Mouse (Mus musculus): ENCODE data around the gene Ppp1r15a. TPM values are rescaled to one million over a fixed set of nuclear protein-coding genes. Genes with fewer than 3 reads are reported as not detected.
"Not testable (repeated sequence)": the region's sequence is repeated elsewhere in the genome, so short reads cannot be mapped to it uniquely, and the experiment has no call there.

Gene Ppp1r15a
- polyA plus RNA-seq, 1 experiment from 2014 or later = 29.6 TPM

DNA sequence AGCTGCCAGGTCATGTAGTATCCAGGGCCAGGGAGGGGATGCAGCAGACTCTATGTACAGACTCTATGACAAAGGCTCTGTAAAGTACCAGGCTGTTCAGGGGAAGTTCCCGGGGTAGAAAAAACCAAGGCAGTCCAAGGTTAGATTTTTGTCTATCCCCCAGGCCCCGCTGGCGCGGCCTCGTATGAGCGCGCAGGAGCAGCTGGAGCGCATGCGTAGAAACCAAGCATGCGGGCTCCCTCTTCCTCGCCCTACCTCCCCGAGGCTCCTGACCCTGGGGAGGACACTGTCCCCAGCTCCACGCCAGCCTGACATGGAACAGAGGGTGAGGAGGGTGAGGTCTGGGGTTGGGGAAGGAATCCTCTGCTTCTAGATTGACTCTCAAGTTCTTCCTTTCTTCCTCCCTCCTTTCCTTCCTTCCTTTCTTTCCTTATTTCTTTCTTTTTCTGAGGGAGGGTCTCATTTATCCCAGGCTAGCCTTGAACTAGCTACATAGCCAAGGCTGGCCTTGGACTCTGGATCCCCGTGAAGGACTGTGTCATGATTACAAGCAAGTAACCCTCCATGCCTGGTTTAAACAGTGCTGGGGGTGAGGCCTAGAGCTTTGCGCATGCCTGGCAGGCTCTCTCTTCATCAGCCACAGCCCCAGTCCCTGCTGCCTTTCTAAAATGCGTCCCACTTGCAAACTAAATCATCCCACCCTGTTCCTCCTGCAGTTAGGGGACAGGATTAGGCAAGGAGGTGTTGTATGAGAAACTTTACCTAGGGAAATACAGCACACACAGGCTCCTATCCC is 23.8 kb upstream of the Ppp1r15a start:
- Histone ChIP-seq H3K27ac (replicated peaks) (no peak overlapping the region), H3K4me1 (no peaks in the 10 kb centered on the region), H3K4me2 (replicated peaks) (no peak overlapping the region), H3K36me3 (no peaks in the 10 kb centered on the region), H3K27me3 (no peaks in the 10 kb centered on the region), H3K9me3 (replicated peaks) (no peaks in the 10 kb centered on the region), H3K9ac (no peak overlapping the region), H3K4me3 (replicated peaks) (no peak overlapping the region)
- WGBS = 87% methylated on average over 16 of the region's 16 CpGs
- ATAC-seq (ENCODE audit: insufficient number of reproducible peaks, low FRiP score, low TSS enrichment, low read depth) = no peak

DNA sequence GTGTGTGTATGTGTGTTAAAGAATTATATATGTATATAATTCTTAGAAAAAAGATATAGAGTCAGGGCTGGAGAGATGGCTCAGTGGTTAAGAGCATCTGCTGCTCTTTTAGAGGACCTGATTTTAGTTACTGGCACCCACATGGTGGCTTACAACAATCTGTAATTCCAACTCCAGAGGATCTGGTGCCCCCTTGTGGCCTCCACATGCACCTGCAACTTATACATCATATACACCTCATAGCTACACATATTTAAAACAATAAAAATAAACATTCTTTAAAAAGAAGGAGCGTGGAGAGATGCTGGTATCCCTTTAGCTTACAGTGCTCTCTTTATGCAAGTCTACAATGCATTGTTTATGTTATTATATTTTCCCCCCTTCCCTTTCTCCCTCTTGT is 18.5 kb upstream of the Ppp1r15a start:
- 80% methylated on average over 1 of the region's 1 CpGs for WGBS
- no peak overlapping the region for H3K27ac ChIP-seq (replicated peaks)
- ATAC-seq (ENCODE audit: insufficient number of reproducible peaks, low FRiP score, low TSS enrichment, low read depth) = no peak
- no peaks in the 10 kb centered on the region for H3K4me1 ChIP-seq
- no peak overlapping the region for H3K4me3 ChIP-seq (replicated peaks)
- no peak overlapping the region for H3K4me2 ChIP-seq (replicated peaks)
- no peaks in the 10 kb centered on the region for H3K9me3 ChIP-seq (replicated peaks)
- no peaks in the 10 kb centered on the region for H3K36me3 ChIP-seq
- no peak overlapping the region for H3K9ac ChIP-seq
- H3K27me3 ChIP-seq = no peaks in the 10 kb centered on the region

GRCm38 (mm10) chr7:45540213-45540612 is 14.1 kb upstream of the Ppp1r15a start:
- Histone ChIP-seq H3K4me2 (replicated peaks) (no peak overlapping the region), H3K27ac (replicated peaks) (no peak overlapping the region), H3K9ac (no peak overlapping the region), H3K9me3 (replicated peaks) (no peaks in the 10 kb centered on the region), H3K4me1 (peaks cover 8% of the 10 kb centered on the region), H3K27me3 (no peaks in the 10 kb centered on the region), H3K36me3 (no peaks in the 10 kb centered on the region), H3K4me3 (replicated peaks) (no peak overlapping the region)
- ATAC-seq (ENCODE audit: insufficient number of reproducible peaks, low FRiP score, low TSS enrichment, low read depth) = no peak
- WGBS = 59% methylated on average over 2 of the region's 2 CpGs

- Histone ChIP-seq H3K9me3 (replicated peaks) (no peaks in the 10 kb centered on the region), H3K4me2 (replicated peaks) (no peak overlapping the region), H3K27me3 (no peaks in the 10 kb centered on the region), H3K4me3 (replicated peaks) (no peak overlapping the region), H3K27ac (replicated peaks) (no peak overlapping the region), H3K36me3 (no peaks in the 10 kb centered on the region), H3K4me1 (peaks cover 8% of the 10 kb centered on the region), H3K9ac (no peak overlapping the region)
- WGBS = 79% methylated on average over 3 of the region's 3 CpGs
- no peak for ATAC-seq (ENCODE audit: insufficient number of reproducible peaks, low FRiP score, low TSS enrichment, low read depth)
These were observed 13.0 kb upstream of the Ppp1r15a start for GRCm38 (mm10) chr7:45539095-45539494.

DNA sequence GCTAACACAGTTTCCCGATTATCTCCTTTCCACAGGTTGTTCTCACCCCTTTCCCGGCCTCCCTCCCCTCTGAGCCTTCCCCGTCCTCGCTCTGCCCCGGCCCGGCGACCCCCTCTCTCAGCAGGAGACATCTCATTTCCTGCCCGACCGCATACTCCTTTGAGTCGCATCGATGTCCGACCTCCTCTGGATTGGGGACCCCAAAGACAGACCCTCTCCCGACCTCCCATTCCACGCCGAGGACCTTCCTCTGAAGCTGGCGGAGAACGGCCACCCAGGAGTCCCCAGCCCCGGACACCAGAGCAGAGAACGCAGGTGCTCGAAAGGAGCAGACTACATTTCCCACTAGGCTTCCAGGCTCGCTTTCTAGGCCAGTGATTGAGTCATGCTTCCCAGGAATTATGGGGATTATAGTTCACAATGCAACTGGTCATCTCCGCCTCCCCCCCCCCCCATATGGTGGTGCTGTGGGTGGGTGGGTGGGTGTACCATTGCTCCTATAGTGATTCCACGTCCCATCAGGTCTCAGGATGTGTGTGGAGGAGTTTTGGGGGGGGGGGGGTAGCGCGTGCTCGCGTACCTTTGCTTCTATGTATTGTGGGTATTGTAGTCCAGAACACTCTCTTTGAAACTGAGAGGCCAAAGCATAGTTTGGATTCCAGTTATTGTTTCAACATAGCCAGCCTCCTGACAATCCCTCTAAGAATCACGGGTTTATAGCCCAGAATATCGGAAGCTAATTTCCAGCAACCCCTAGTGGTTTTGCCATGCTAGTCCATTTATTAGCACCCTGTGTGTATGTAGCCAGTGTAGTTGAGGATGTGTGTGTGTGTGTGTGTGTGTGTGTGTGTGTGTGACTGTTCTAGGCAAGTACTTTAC is 12.3 kb upstream of the Ppp1r15a start:
- 4% methylated on average over 29 of the region's 29 CpGs for WGBS
- Histone ChIP-seq H3K27me3 (no peaks in the 10 kb centered on the region), H3K27ac (replicated peaks) (no peak overlapping the region), H3K9me3 (replicated peaks) (no peaks in the 10 kb centered on the region), H3K4me2 (replicated peaks) (peak overlapping the region; percentile 92), H3K4me3 (replicated peaks) (peak overlapping the region; percentile 50), H3K9ac (0 out of 2 replicates have a peak overlapping the region, but pooled peaks have one; percentile 23), H3K4me1 (peaks cover 8% of the 10 kb centered on the region), H3K36me3 (no peaks in the 10 kb centered on the region)
- peak; percentile 73 for ATAC-seq (ENCODE audit: insufficient number of reproducible peaks, low FRiP score, low TSS enrichment, low read depth)

GRCm38 (mm10) chr7:45537602-45538001 is 11.5 kb upstream of the Ppp1r15a start:
- peaks cover 8% of the 10 kb centered on the region for H3K4me1 ChIP-seq
- no peak overlapping the region for H3K9ac ChIP-seq
- H3K27me3 ChIP-seq = no peaks in the 10 kb centered on the region
- H3K4me3 ChIP-seq (replicated peaks) = peak overlapping the region; percentile 50
- H3K36me3 ChIP-seq = no peaks in the 10 kb centered on the region
- H3K9me3 ChIP-seq (replicated peaks) = no peaks in the 10 kb centered on the region
- peak overlapping the region; percentile 92 for H3K4me2 ChIP-seq (replicated peaks)
- no peak; the same call in 1 of the 2 replicates for ATAC-seq (ENCODE audit: insufficient number of reproducible peaks, low FRiP score, low TSS enrichment, low read depth)
- WGBS = 81% methylated on average over 10 of the region's 10 CpGs
- no peak overlapping the region for H3K27ac ChIP-seq (replicated peaks)

DNA sequence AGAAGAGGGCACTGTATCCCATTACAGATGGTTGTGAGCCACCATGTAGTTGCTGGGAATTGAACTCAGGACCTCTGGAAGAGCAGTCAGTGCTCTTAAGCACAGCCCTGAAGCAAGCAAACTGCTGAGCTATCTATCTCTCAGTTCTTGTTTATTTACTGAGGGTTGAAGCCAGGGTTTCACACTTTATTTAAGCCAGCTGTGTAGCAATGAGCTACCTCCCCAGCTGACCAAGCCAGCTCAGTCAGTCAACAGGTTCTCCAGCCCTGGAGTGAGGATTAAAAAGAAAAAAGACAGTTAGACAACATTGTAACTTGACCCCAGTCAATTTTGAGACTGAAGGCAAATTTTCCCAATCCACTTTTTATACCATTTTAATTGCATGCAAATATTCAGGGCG is 9.6 kb upstream of the Ppp1r15a start:
- Histone ChIP-seq H3K4me1 (peaks cover 11% of the 10 kb centered on the region), H3K9me3 (replicated peaks) (no peaks in the 10 kb centered on the region), H3K27me3 (no peaks in the 10 kb centered on the region), H3K36me3 (no peaks in the 10 kb centered on the region), H3K27ac (replicated peaks) (no peak overlapping the region), H3K4me3 (replicated peaks) (no peak overlapping the region), H3K4me2 (replicated peaks) (no peak overlapping the region), H3K9ac (no peak overlapping the region)
- 53% methylated on average over 1 of the region's 1 CpGs for WGBS
- no peak for ATAC-seq (ENCODE audit: insufficient number of reproducible peaks, low FRiP score, low TSS enrichment, low read depth)

- 31% methylated on average over 2 of the region's 2 CpGs for WGBS
- ATAC-seq (ENCODE audit: insufficient number of reproducible peaks, low FRiP score, low TSS enrichment, low read depth) = no peak
- H3K4me3 ChIP-seq (replicated peaks) = no peak overlapping the region
- peaks cover 12% of the 10 kb centered on the region for H3K4me1 ChIP-seq
- 0 out of 2 replicates have a peak overlapping the region, but pooled peaks have one; percentile 41 for H3K27ac ChIP-seq (replicated peaks)
- no peaks in the 10 kb centered on the region for H3K9me3 ChIP-seq (replicated peaks)
- no peaks in the 10 kb centered on the region for H3K27me3 ChIP-seq
- H3K4me2 ChIP-seq (replicated peaks) = peak overlapping the region; percentile 4; the same call in 1 of the 2 replicates
- H3K36me3 ChIP-seq = no peaks in the 10 kb centered on the region
- H3K9ac ChIP-seq = no peak overlapping the region
These were observed 4.6 kb upstream of the Ppp1r15a start for GRCm38 (mm10) chr7:45530643-45531042.

GRCm38 (mm10) chr7:45529461-45529860 is 3.4 kb upstream of the Ppp1r15a start:
- 11% methylated on average over 6 of the region's 6 CpGs for WGBS

GRCm38 (mm10) chr7:45527169-45527568 is 1.1 kb upstream of the Ppp1r15a start:
- H3K27ac ChIP-seq (replicated peaks); H3K9ac ChIP-seq; H3K4me3 ChIP-seq (replicated peaks); H3K9me3 ChIP-seq (replicated peaks); H3K4me2 ChIP-seq (replicated peaks); H3K36me3 ChIP-seq; H3K27me3 ChIP-seq; ATAC-seq (ENCODE audit: insufficient number of reproducible peaks, low FRiP score, low TSS enrichment, low read depth): not testable (repeated sequence)
- peaks cover 40% of the 10 kb centered on the region for H3K4me1 ChIP-seq
- WGBS = 89% methylated on average over 6 of the region's 6 CpGs

More at GRCm38 (mm10) chr7:45529461-45529860, 3.4 kb upstream of the Ppp1r15a start:
- H3K4me3 ChIP-seq (replicated peaks) = no peak overlapping the region
- H3K36me3 ChIP-seq = no peaks in the 10 kb centered on the region
- H3K4me1 ChIP-seq = peaks cover 24% of the 10 kb centered on the region
- H3K9me3 ChIP-seq (replicated peaks) = no peaks in the 10 kb centered on the region
- H3K27ac ChIP-seq (replicated peaks) = peak overlapping the region; percentile 12; the same call in 1 of the 2 replicates
- no peak overlapping the region for H3K9ac ChIP-seq
- no peaks in the 10 kb centered on the region for H3K27me3 ChIP-seq
- no peak overlapping the region for H3K4me2 ChIP-seq (replicated peaks)
- ATAC-seq (ENCODE audit: insufficient number of reproducible peaks, low FRiP score, low TSS enrichment, low read depth) = no peak

GRCm38 (mm10) chr7:45526474-45527120 is 529 bp upstream of the Ppp1r15a start:
- ATAC-seq (ENCODE audit: insufficient number of reproducible peaks, low FRiP score, low TSS enrichment, low read depth) = no peak
- H3K4me2 ChIP-seq (replicated peaks) = peak overlapping the region; percentile 74
- peak overlapping the region; percentile 89 for H3K4me3 ChIP-seq (replicated peaks)
- peaks cover 42% of the 10 kb centered on the region for H3K4me1 ChIP-seq
- no peaks in the 10 kb centered on the region for H3K9me3 ChIP-seq (replicated peaks)
- H3K27me3 ChIP-seq = no peaks in the 10 kb centered on the region
- peak overlapping the region; percentile 95 for H3K27ac ChIP-seq (replicated peaks)
- WGBS = 22% methylated on average over 7 of the region's 7 CpGs
- H3K36me3 ChIP-seq = peaks cover 7% of the 10 kb centered on the region; the same call in 1 of the 2 replicates
- H3K9ac ChIP-seq = peak overlapping the region; percentile 92
